Mouse (Mus musculus) megakaryocyte, embryonic 14.5 days (primary cell): ENCODE measurements around the gene Slc12a5.

Experiments used
- FLI1 ChIP-seq: IDR thresholded peaks from 2 replicates; pipeline ENCODE4 v1.6.1; 2012; ENCODE audit warnings: low read length, inconsistent platforms, mixed read lengths
- GATA1 ChIP-seq: IDR thresholded peaks from 3 replicates; pipeline ENCODE4 v1.6.1; 2012; ENCODE audit warnings: mixed read lengths, low read length, inconsistent platforms, borderline replicate concordance

- TF ChIP-seq FLI1 (no peak), GATA1 (no peak)
Observed at GRCm38 (mm10) chr2:165006813-165007212, 46.2 kb downstream of the Slc12a5 start.
